Mouse (Mus musculus) lung, postnatal 25 days (tissue): ENCODE measurements around the gene Gm9833.
A peak's percentile ranks its signal among the peaks of the same experiment; 100 is the strongest.
"Not testable (repeated sequence)": the region's sequence is repeated elsewhere in the genome, so short reads cannot be mapped to it uniquely, and the experiment has no call there.

ENCODE experiments used
- DNase-seq: peaks from one replicate; pipeline ENCODE4 v3.0.0; 2022; ENCODE audit warnings: low spot score

Gm9833 gene

DNA sequence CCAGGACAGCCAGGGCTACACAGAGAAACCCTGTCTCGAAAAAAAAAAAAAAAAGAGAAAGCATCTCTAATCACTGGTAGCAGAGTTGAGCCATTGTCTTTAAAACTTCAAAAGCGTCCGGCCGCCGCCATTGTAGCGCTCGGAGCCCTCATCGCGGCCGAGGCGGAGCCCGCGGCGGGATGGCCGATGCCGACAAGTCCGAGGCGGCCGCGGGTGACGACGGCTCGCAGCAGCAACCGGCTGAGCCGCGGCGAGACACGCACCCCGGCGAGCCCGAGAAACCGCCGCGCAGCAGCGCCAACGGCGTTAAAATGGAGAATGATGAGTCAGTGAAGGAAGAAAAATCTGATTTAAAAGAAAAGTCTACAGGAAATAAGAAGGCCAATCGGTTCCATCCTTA, at the start of gene Gm9833:
Gene Gm9833, plus strand, starts transcription at position 117 of the 400 bp plus-strand sequence.
- not testable (repeated sequence) for DNase-seq

DNA sequence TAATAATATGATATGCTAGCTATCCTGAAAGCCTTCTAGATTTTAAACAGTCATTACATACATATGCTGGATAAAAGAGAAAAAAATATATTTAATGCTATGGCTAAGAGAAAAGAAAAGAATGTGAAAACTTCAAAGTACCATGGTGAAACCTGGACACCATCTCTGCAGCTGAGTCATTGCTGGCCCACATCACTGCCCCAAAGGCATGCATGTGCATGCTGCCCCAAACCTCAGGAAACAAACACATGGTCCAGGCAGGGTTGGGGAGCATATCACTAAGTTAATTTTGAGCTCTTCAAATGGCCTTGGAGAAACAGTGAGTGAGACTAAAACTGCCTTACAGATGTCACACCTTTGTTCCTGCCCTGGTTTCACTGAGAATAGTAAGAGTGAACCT, 17.8 kb upstream of the Gm9833 start:
- no peak for DNase-seq

- no peak for DNase-seq
These were observed 12.1 kb upstream of the Gm9833 start for GRCm38 (mm10) chr3:10075826-10076225.

DNA sequence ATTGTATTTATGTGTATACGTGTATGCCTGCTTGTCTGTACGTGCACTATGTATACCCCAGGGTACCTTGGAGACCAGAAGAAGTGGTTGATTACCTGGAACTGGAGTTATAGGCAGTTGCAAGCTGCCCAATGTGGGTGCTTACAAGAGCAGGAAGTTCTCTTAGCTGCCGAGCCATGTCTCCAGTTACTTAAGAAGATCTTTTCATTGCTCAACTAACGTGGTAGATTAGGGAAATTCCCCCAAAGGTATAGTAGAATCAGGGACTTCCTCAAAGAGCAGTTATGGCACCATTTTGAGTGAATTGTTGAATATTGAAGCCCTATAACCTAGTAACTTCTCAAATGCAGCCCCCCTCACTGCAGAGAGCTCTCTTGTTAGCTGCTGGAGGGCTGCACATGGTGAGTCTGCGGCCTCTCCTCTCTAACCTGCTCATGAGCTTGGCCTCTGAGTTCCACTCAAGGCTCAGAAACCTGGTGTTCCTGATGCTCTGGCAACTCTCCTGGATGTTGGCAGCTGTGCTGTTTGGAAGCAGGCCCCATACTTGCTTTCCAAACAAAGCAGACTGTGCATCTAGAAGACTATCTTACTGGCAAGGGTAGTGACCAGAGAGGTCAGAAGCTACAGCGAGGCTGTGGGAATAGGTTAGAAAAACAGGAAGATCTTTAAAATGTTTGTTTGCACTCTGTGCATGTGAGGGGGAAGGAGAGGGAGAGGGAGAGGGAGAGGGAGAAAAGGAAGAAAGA, 10.6 kb upstream of the Gm9833 start:
- DNase-seq, result peak; percentile 26

- DNase-seq, result no peak
These were observed 9.8 kb upstream of the Gm9833 start for GRCm38 (mm10) chr3:10078113-10078512.

DNA sequence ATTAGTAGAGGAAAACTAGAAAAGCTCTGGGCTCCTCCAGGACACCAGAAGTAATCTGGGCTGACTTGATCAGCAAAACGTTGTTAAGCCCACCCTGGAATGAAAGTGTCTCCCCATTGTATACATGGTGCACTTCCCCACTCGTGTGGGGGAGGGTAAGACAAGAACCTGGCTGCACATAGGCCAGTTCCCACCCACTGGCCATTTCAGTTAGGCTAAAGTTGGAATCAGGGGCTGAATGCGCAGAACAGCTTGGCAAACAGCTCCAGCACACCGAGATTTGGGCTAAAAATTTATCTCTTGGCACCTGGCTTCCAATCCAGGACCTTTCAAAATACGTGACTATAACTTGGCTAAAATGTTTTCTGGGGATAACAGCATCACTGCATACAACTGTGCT, 6.6 kb upstream of the Gm9833 start:
- DNase-seq, result no peak

- DNase-seq, result no peak
These were observed 5.9 kb upstream of the Gm9833 start for GRCm38 (mm10) chr3:10081911-10082541.

DNA sequence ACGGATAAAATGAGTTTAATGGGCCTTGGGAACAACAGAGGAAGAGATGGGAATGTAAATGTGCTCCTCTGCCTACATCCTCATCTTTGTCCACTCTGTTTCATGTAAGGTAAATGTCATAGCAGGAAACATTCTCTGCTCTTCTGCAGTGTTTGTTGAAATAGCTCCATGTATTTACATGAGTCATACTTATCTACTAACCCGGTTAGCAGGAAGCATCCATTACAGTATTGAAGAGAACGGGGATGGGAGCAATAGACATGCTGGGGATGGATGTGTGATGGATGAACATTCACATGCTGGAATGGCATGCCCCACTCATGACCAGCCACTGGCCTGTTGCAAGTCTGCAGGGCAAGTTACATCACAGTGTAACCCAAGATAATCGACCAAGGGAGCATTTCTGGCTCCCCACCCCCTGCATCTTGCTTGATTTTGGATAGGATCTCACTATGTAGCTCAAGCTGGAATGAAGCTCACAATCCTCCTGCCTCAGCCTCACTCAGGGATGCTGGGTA, 5.3 kb upstream of the Gm9833 start:
- no peak for DNase-seq

DNA sequence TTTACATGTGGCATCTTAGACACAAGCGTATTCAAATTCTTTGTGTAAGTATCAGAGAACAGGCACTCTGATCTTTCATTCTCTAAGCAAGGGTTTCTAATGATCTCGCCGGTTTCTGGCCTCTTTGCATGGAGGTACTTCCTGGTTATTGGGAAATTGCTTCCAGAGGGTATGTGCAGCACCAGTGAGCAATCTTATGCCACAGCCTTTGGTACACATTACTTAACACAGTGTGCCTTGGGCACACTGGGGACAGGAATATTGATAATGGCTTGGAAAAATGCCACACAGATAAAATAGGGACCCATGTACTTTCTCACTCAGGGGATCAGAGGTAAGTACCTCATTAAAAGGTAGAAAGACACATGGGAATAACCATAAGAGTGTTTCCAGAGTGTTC, 3.8 kb upstream of the Gm9833 start:
- DNase-seq, result peak; percentile 28

GRCm38 (mm10) chr3:10085396-10086119, 2.4 kb upstream of the Gm9833 start:
- no peak for DNase-seq

GRCm38 (mm10) chr3:10087511-10087910, 399 bp upstream of the Gm9833 start:
- DNase-seq, result no peak

DNA sequence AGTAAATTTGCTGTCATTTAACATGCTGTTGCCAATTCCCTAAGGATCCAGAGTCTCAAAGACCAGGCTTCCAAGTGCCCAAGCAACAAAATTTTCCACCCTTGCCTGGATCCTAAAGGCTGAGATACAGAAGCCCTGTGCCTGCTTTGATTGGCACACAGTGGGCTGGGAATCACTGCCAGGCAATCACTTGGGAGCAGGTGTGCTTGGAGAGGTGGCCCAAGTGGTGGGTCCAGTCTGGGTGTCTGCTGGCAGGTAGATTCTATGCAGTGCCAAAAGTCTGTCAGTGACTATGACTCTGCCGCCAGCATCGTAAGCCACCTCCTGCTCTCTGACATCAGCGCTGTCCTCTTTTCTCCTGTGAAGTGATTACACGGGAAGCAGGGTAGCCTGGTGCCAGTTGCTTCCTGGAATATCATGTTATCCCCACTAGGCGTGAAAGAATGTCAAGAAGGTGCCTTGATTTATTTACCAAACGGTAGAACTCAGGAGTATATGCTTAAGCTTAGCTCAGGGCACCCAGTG, 3.8 kb downstream of the Gm9833 start:
- no peak for DNase-seq

GRCm38 (mm10) chr3:10092499-10092898, 4.6 kb downstream of the Gm9833 start:
- no peak for DNase-seq

GRCm38 (mm10) chr3:10092914-10093313, 5.0 kb downstream of the Gm9833 start:
- no peak for DNase-seq

DNA sequence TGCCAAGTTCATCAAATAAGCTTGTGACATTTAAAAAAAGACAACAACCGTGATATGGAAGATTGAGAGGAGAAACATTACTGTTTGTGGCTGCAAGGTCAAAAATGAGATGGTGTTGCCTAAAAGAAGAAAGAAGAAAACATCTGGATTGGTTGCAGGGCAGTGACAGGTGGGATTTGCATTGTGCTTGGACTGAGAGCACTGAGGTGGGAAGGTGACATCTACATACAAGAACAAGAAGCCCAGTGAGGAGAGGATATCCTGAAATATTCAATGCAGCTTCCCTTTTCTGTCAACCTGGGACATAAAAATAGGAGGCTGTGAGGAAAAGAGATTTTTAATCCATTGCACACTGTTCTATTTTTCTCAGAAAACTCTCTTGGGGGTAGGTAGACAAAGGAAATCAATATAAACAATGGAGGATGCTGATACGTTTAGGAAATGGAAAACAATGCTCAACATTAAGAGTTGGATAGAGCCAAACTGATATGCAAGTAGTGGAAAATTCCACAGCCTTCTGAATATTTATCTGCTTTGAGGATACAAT, 7.2 kb downstream of the Gm9833 start:
- DNase-seq, result no peak

- DNase-seq, result no peak
These were observed 11.8 kb downstream of the Gm9833 start for GRCm38 (mm10) chr3:10099756-10100155.

GRCm38 (mm10) chr3:10111570-10111969, 23.7 kb downstream of the Gm9833 start:
- no peak for DNase-seq

- no peak for DNase-seq
These were observed 24.3 kb downstream of the Gm9833 start for GRCm38 (mm10) chr3:10112196-10112595.

DNA sequence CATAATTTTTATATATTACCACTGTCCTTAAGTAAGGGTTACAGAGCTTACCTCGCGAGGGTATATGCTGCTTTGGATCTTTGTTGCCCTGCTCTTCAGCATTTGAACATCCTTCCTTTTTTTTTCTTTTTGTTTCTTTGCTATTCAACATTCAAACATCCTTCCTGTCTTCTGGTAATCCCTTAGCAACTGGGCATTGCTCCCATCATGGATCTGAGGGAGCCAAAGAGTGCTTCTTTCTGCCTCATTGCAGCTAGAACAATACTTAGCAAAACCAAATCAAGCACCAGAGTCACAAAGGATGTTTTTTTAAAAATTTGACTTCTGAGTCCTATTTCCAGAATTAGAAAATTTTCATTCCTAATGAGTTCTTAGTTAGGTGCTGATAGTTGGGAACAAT, 24.8 kb downstream of the Gm9833 start:
- no peak for DNase-seq

GRCm38 (mm10) chr3:10116531-10116930, 28.6 kb downstream of the Gm9833 start:
- no peak for DNase-seq

DNA sequence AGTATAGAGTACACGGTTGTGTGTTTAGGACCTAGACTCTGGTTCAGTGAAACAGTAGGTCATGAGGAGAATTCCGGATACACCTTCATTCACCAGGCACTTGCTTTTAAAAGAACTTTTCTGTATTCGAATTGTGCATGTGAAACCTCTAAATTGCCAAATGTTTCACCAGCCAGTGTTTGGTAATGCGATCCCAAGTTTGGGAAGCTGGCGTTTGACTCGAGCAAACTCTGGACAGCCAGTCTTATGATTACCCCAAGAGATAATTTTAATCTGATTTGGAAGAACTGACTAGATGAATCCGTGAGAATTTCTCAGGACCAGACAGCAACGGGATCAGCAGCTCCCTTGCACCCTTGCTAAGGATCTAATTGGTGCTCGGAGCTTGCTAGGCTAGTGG, 33.3 kb downstream of the Gm9833 start:
- no peak for DNase-seq
